Mouse (Mus musculus) 3134 (cell line): Measurements from ENCODE around the gene Pnkd.

ENCODE experiments used
- DNase-seq: peaks from one replicate; pipeline ENCODE4 v3.0.0-alpha.2; 2011; ENCODE audit warnings: low spot score; ENCODE audit not compliant: insufficient read length; ENCODE audit errors: extremely low read depth

Gene Pnkd

GRCm38 (mm10) chr1:74352532-74353096, 67.9 kb downstream of the Pnkd start:
- DNase-seq: peak; percentile 71

GRCm38 (mm10) chr1:74353453-74354229, 68.9 kb downstream of the Pnkd start:
- no peak for DNase-seq

- DNase-seq: no peak
These were observed 72.8 kb downstream of the Pnkd start for GRCm38 (mm10) chr1:74357531-74357930.

GRCm38 (mm10) chr1:74359952-74360517, 75.3 kb downstream of the Pnkd start:
- no peak for DNase-seq

GRCm38 (mm10) chr1:74361812-74362211, 77.1 kb downstream of the Pnkd start, which contains the start of gene Catip:
Gene Catip (plus strand): TSS chr1:74362108.
- peak; percentile 65 for DNase-seq

GRCm38 (mm10) chr1:74362325-74363229, 77.8 kb downstream of the Pnkd start:
- no peak for DNase-seq

GRCm38 (mm10) chr1:74363437-74363836, 78.7 kb downstream of the Pnkd start:
- no peak for DNase-seq

- no peak for DNase-seq
These were observed 79.5 kb downstream of the Pnkd start for GRCm38 (mm10) chr1:74364270-74364669.

- DNase-seq: no peak
These were observed 83.3 kb downstream of the Pnkd start for GRCm38 (mm10) chr1:74367886-74368645.

- no peak for DNase-seq
These were observed 85.3 kb downstream of the Pnkd start for GRCm38 (mm10) chr1:74370040-74370439.

GRCm38 (mm10) chr1:74373372-74373771, 88.6 kb downstream of the Pnkd start:
- DNase-seq: no peak

- DNase-seq: no peak
These were observed 90.2 kb downstream of the Pnkd start, which contains the start of gene Slc11a1 for GRCm38 (mm10) chr1:74374980-74375379. Gene Slc11a1 (plus strand): TSS chr1:74375195.

- DNase-seq: no peak
These were observed 90.8 kb downstream of the Pnkd start for GRCm38 (mm10) chr1:74375561-74375960.

GRCm38 (mm10) chr1:74376396-74376795, 91.7 kb downstream of the Pnkd start:
- DNase-seq: peak; percentile 69

- no peak for DNase-seq
These were observed 94.4 kb downstream of the Pnkd start for GRCm38 (mm10) chr1:74379058-74379504.

GRCm38 (mm10) chr1:74380484-74380883, 95.8 kb downstream of the Pnkd start:
- DNase-seq: no peak

GRCm38 (mm10) chr1:74381588-74382021, 96.9 kb downstream of the Pnkd start:
- DNase-seq: no peak

- no peak for DNase-seq
These were observed 98.7 kb downstream of the Pnkd start for GRCm38 (mm10) chr1:74383385-74383784.

GRCm38 (mm10) chr1:74384525-74384924, 99.8 kb downstream of the Pnkd start:
- DNase-seq: no peak

- DNase-seq: no peak
These were observed 100.3 kb downstream of the Pnkd start for GRCm38 (mm10) chr1:74385064-74385463.
